Mouse (Mus musculus) kidney, adult 11 months (tissue): ENCODE measurements at regions not wholly inside any gene's neighbourhood (a gene's known extent, or its start where the extent isn't known, plus 50 kb on each side); places are given as distances from the start of the nearest gene placed in this dataset.

Source experiments
- DNase-seq: peaks from one replicate; pipeline ENCODE4 v3.0.0; 2022

- DNase-seq = no peak
Measured at GRCm38 (mm10) chr9:43982359-43982889, 60.8 kb upstream of the Thy1 start.

GRCm38 (mm10) chr9:43983220-43983619 is 60.0 kb upstream of the Thy1 start:
- DNase-seq = no peak

- peak; percentile 77 for DNase-seq
Measured at GRCm38 (mm10) chr9:43984181-43985062, 58.8 kb upstream of the Thy1 start.

GRCm38 (mm10) chr9:43987957-43988356 is 55.2 kb upstream of the Thy1 start:
- DNase-seq = no peak

GRCm38 (mm10) chr9:43988981-43989860 is 54.0 kb upstream of the Thy1 start:
- no peak for DNase-seq

- no peak for DNase-seq
Measured at GRCm38 (mm10) chr9:43990124-43990523, 53.1 kb upstream of the Thy1 start.

- no peak for DNase-seq
Measured at GRCm38 (mm10) chr9:43993221-43993976, 49.8 kb upstream of the Thy1 start.
